Mouse (Mus musculus) CH12.LX (cell line): ENCODE results near the gene Ifit1bl2. TPM values are rescaled to one million over a fixed set of nuclear protein-coding genes. Genes with fewer than 3 reads are reported as not detected.

ENCODE experiments used
- DNase-seq: peaks from one replicate; pipeline ENCODE4 v3.0.0-alpha.2; 2013; ENCODE audit errors: extremely low read depth
- H3K27ac ChIP-seq: 2 replicates; pipeline ENCODE4 v1.5.1; 2012; ENCODE audit warnings: low read depth, mild to moderate bottlenecking, control low read depth, moderate library complexity; ENCODE audit not compliant: insufficient read depth
- H3K27me3 ChIP-seq: replicated peaks from 2 replicates; pipeline ENCODE3; 2012; ENCODE audit warnings: inconsistent platforms
- H3K36me3 ChIP-seq, 2 experiments: replicated peaks in 1 of 2; 2 replicates each; pipeline versions ENCODE3 to v1.6.1; 2012; ENCODE audit warnings: inconsistent platforms in 1 of 2, low read length in 1 of 2, mild to moderate bottlenecking in 1 of 2, mixed read lengths in 1 of 2, moderate library complexity in 1 of 2; ENCODE audit not compliant: control insufficient read depth in 1 of 2, insufficient read depth in 1 of 2
- H3K4me1 ChIP-seq, 2 experiments: 2 replicates each; pipeline ENCODE4 v1.6.1; 2012; ENCODE audit warnings: inconsistent platforms in 1 of 2, moderate library complexity in 1 of 2; ENCODE audit not compliant: insufficient read depth in 2 of 2, control insufficient read depth in 1 of 2
- H3K4me2 ChIP-seq: 2 replicates; pipeline ENCODE4 v1.6.1; 2012; ENCODE audit warnings: low read depth, mild to moderate bottlenecking, control low read depth; ENCODE audit not compliant: poor library complexity, insufficient read depth, severe bottlenecking
- H3K4me3 ChIP-seq, 3 experiments: fragments of 150-350 bp in 1 of 3; sonication (generic) in 1 of 3; replicated peaks in 1 of 3; 2 replicates each; pipeline versions ENCODE3 to v1.5.1; 2011 to 2012; ENCODE audit warnings: low read depth in 2 of 3, low read length in 2 of 3, mild to moderate bottlenecking in 2 of 3, moderate library complexity in 2 of 3, control low read depth in 1 of 3, improper control_type of control experiment in 1 of 3, inconsistent platforms in 1 of 3, mixed read lengths in 1 of 3; ENCODE audit not compliant: poor library complexity in 1 of 3
- H3K79me2 ChIP-seq: replicated peaks from 2 replicates; pipeline ENCODE4 v1.6.1; 2012; ENCODE audit warnings: mild to moderate bottlenecking, moderate library complexity; ENCODE audit not compliant: control insufficient read depth, poor library complexity, insufficient read depth, severe bottlenecking; ENCODE audit errors: extremely low read depth
- H3K9ac ChIP-seq: 2 replicates; pipeline ENCODE4 v1.6.1; 2012; ENCODE audit warnings: low read depth, mild to moderate bottlenecking, control low read depth, moderate library complexity; ENCODE audit not compliant: insufficient read depth
- H3K9me3 ChIP-seq: replicated peaks from 2 replicates; pipeline ENCODE3; 2012; ENCODE audit warnings: low read length, inconsistent platforms, mixed read lengths
- BHLHE40 ChIP-seq: IDR thresholded peaks from 2 replicates; pipeline ENCODE4 v1.6.1; 2011; ENCODE audit warnings: mild to moderate bottlenecking, low read depth, low read length, improper control_type of control experiment
- CHD1 ChIP-seq: IDR thresholded peaks from 2 replicates; pipeline ENCODE4 v1.6.1; 2012; ENCODE audit warnings: low read depth, low read length, improper control_type of control experiment, inconsistent platforms
- CTCF ChIP-seq, 2 experiments: IDR thresholded peaks in 1 of 2; conservative IDR thresholded peaks in 1 of 2; 2 replicates each; pipeline ENCODE4 v1.5.1; 2011 to 2012; ENCODE audit warnings: low read depth in 2 of 2, low read length in 2 of 2, improper control_type of control experiment in 1 of 2, inconsistent platforms in 1 of 2, mild to moderate bottlenecking in 1 of 2, moderate library complexity in 1 of 2
- E2F4 ChIP-seq: IDR thresholded peaks from 2 replicates; pipeline ENCODE4 v1.6.1; 2011; ENCODE audit warnings: low read depth, low read length, improper control_type of control experiment; ENCODE audit not compliant: insufficient replicate concordance
- ELF1 ChIP-seq: IDR thresholded peaks from 2 replicates; pipeline ENCODE4 v1.6.1; 2014; ENCODE audit warnings: low read depth, mild to moderate bottlenecking, inconsistent platforms, low read length, improper control_type of control experiment
- ETS1 ChIP-seq: conservative IDR thresholded peaks from 2 replicates; pipeline ENCODE4 v1.6.1; 2012; ENCODE audit warnings: low read depth, mild to moderate bottlenecking, inconsistent platforms, low read length, improper control_type of control experiment, moderate library complexity
- HCFC1 ChIP-seq: IDR thresholded peaks from 2 replicates; pipeline ENCODE4 v1.6.1; 2012; ENCODE audit warnings: low read depth, mild to moderate bottlenecking, inconsistent platforms, low read length, improper control_type of control experiment
- JUN ChIP-seq: IDR thresholded peaks from 2 replicates; pipeline ENCODE4 v1.6.1; 2011; ENCODE audit warnings: low read depth, mild to moderate bottlenecking, low read length, improper control_type of control experiment, moderate library complexity; ENCODE audit not compliant: insufficient read depth
- JUND ChIP-seq: conservative IDR thresholded peaks from 2 replicates; pipeline ENCODE4 v1.6.1; 2011; ENCODE audit warnings: low read depth, low read length, improper control_type of control experiment
- KAT2A ChIP-seq: IDR thresholded peaks from 2 replicates; pipeline ENCODE4 v1.6.1; 2012; ENCODE audit warnings: low read length, improper control_type of control experiment, inconsistent platforms; ENCODE audit not compliant: insufficient replicate concordance
- MAFK ChIP-seq: IDR thresholded peaks from 2 replicates; pipeline ENCODE4 v1.6.1; 2011; ENCODE audit warnings: low read length, improper control_type of control experiment; ENCODE audit not compliant: insufficient replicate concordance
- MAZ ChIP-seq: IDR thresholded peaks from 2 replicates; pipeline ENCODE4 v1.6.1; 2012; ENCODE audit warnings: low read depth, mild to moderate bottlenecking, inconsistent platforms, low read length, improper control_type of control experiment, moderate library complexity
- MEF2A ChIP-seq: IDR thresholded peaks from 2 replicates; pipeline ENCODE4 v1.6.1; 2014; ENCODE audit warnings: low read depth, mild to moderate bottlenecking, inconsistent platforms, low read length, improper control_type of control experiment, borderline replicate concordance
- MYC ChIP-seq: IDR thresholded peaks from 2 replicates; pipeline ENCODE4 v1.6.1; 2011; ENCODE audit warnings: low read depth, mild to moderate bottlenecking, improper control_type of control experiment, low read length
- POLR2AphosphoS2 ChIP-seq: IDR thresholded peaks from 2 replicates; pipeline ENCODE4 v1.6.1; 2011; ENCODE audit warnings: low read depth, low read length, improper control_type of control experiment
- RAD21 ChIP-seq: IDR thresholded peaks from 2 replicates; pipeline ENCODE4 v1.6.1; 2011; ENCODE audit warnings: low read depth, mild to moderate bottlenecking, low read length, improper control_type of control experiment, moderate library complexity
- RCOR1 ChIP-seq: conservative IDR thresholded peaks from 2 replicates; pipeline ENCODE4 v1.6.1; 2012; ENCODE audit warnings: low read depth, mild to moderate bottlenecking, inconsistent platforms, low read length, improper control_type of control experiment
- SMC3 ChIP-seq: IDR thresholded peaks from 2 replicates; pipeline ENCODE4 v1.6.1; 2011; ENCODE audit warnings: low read depth, low read length, improper control_type of control experiment
- UBTF ChIP-seq: IDR thresholded peaks from 2 replicates; pipeline ENCODE4 v1.6.1; 2012; ENCODE audit warnings: low read depth, mild to moderate bottlenecking, inconsistent platforms, low read length, improper control_type of control experiment, moderate library complexity
- USF1 ChIP-seq: IDR thresholded peaks from 2 replicates; pipeline ENCODE4 v1.6.1; 2014; ENCODE audit warnings: low read depth, mild to moderate bottlenecking, inconsistent platforms, low read length, improper control_type of control experiment
- USF2 ChIP-seq: conservative IDR thresholded peaks from 2 replicates; pipeline ENCODE4 v1.6.1; 2011; ENCODE audit warnings: low read depth, low read length, improper control_type of control experiment
- ZC3H11A ChIP-seq: IDR thresholded peaks from 2 replicates; pipeline ENCODE4 v1.6.1; 2012; ENCODE audit warnings: low read depth, mild to moderate bottlenecking, inconsistent platforms, low read length, improper control_type of control experiment
- ZKSCAN1 ChIP-seq: IDR thresholded peaks from 2 replicates; pipeline ENCODE4 v1.6.1; 2012; ENCODE audit warnings: low read depth, inconsistent platforms, low read length, improper control_type of control experiment, borderline replicate concordance
- ZMIZ1 ChIP-seq: IDR thresholded peaks from 2 replicates; pipeline ENCODE4 v1.6.1; 2012; ENCODE audit warnings: low read depth, mild to moderate bottlenecking, inconsistent platforms, low read length, improper control_type of control experiment
- ZNF384 ChIP-seq: IDR thresholded peaks from 2 replicates; pipeline ENCODE4 v1.6.1; 2012; ENCODE audit warnings: low read depth, low read length, improper control_type of control experiment, inconsistent platforms
- dilution Hi-C: fragments of 300-500 bp; cut with MboI; formaldehyde crosslinking; loops from 2 replicates; pipeline ENCODE4 v1.14.3; 2020; ENCODE audit warnings: low sequenced_read_pairs; ENCODE audit not compliant: extremely low pct_unique_long_range_greater_than_20kb, extremely low pct_ligation_motif_present
- in situ Hi-C: fragments of 300-500 bp; cut with MboI; formaldehyde crosslinking; loops from 3 replicates; pipeline ENCODE4 v1.14.3; 2019; ENCODE audit warnings: low sequenced_read_pairs, low pct_ligation_motif_present, low pct_unique_long_range_greater_than_20kb, mixed read lengths
- polyA plus RNA-seq: library from polyadenylated mRNA; unstranded; fragments of >175 nt; gene quantifications from 2 replicates; pipeline ENCODE4 v1.2.1, GENCODE M21; 2012; ENCODE audit warnings: low read depth; ENCODE audit not compliant: insufficient read length
- total RNA-seq, 2 experiments: library from RNA; depleted of rRNA; stranded (reverse); fragments of 300-350 nt in 1 of 2; fragments of >200 nt in 1 of 2; gene quantifications; 2 replicates each; pipeline ENCODE4 v1.2.3; 2012 to 2014

Ifit1bl2 gene
- total and polyA plus RNA-seq, 3 experiments = 0.08 to 0.24 TPM; not detected in 1

DNA sequence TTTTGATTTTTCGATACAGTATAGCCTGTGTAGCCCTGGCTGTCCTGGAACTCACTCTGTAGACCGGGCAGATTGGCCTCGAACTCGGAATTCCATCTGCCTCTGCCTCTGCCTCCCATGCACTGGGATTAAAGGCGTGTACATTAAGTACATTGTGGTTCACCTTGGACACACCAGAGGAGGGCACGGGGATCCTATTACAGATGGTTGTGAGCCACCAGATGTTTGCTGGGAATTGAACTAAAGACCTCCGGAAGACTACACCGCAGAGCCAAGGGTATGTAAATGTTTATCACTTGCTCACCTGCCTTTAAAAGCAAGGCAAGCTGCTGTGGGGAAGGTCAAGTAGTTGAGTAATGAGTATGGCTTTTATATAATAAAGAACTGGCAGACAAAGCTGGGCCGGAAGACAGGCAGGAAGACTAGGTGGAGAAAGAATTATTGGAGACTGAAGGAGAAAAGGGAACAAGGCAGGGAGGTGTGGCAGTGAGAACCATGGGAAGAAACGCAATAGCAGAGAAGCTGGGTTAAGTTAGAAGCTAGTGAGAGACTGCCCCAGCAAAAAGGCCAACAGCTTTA lies 14.8 kb upstream of the Ifit1bl2 start:
- no peak for TF ChIP-seq ELF1
- TF ChIP-seq MYC = no peak
- no peak for TF ChIP-seq ZMIZ1
- TF ChIP-seq MAZ = no peak
- no peak for TF ChIP-seq ZNF384
- no peak for TF ChIP-seq E2F4
- TF ChIP-seq BHLHE40 = no peak
- no peak for TF ChIP-seq SMC3
- TF ChIP-seq USF1 = no peak
- TF ChIP-seq POLR2AphosphoS2 = no peak
- TF ChIP-seq JUN = no peak
- no peak for TF ChIP-seq ZKSCAN1
- Histone ChIP-seq H3K4me3 (no peak overlapping the region), H3K79me2 (no peaks in the 10 kb centered on the region), H3K4me2 (no peak overlapping the region), H3K27me3 (no peaks in the 10 kb centered on the region), H3K36me3 (no peaks in the 10 kb centered on the region), H3K9me3 (no peaks in the 10 kb centered on the region), H3K9ac (no peak overlapping the region), H3K4me1 (peaks cover 0 to 8% of the 10 kb centered on the region in 2 experiments; a peak in 1 of 4 replicates), H3K27ac (no peak overlapping the region)
- DNase-seq = no peak
- in situ Hi-C loops (no loop called here), dilution Hi-C loops (no loop called here)

DNA sequence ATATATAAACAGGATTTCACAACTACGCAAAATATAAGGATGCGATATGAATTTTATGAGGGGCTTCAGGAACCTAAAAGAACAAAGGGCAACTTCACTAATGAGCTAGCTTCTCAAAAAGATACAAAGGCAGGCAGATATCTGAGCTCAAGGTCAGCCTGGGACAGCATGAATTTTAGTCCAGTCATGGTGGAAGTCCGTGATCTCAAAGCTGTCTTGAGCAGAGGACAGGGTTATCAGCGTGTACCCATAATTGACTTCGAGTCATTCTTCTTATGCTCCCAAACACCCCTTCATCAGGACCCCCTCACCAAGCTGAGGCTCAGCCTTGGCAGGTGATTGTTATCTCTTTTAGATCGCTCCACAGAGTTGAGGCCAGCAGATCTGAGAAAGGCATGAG lies 10.5 kb upstream of the Ifit1bl2 start:
- dilution Hi-C loops = no loop called here
- H3K4me1 ChIP-seq = peaks cover 0 to 8% of the 10 kb centered on the region in 2 experiments; a peak in 1 of 4 replicates
- TF ChIP-seq HCFC1 (no peak), ETS1 (no peak), MAFK (no peak), KAT2A (no peak), BHLHE40 (no peak), CTCF (conservative IDR thresholded peaks at IDR 0.05 in 1 of 2, IDR thresholded peaks at IDR 0.05 in 1 of 2; ENCODE audit: low read depth in 2 of 2, low read length in 2 of 2) (no peak), MEF2A (no peak), UBTF (no peak), RCOR1 (no peak), CHD1 (no peak), SMC3 (no peak), RAD21 (no peak), ZMIZ1 (no peak), ELF1 (no peak), ZKSCAN1 (no peak), ZNF384 (no peak), JUND (no peak), USF2 (no peak), ZC3H11A (no peak)
- TF ChIP-seq, all 38 proteins: peak for 0
- Histone ChIP-seq H3K4me2 (no peak overlapping the region), H3K9ac (no peak overlapping the region), H3K27ac (no peak overlapping the region), H3K27me3 (no peaks in the 10 kb centered on the region), H3K4me3 (no peak overlapping the region), H3K36me3 (no peaks in the 10 kb centered on the region), H3K79me2 (no peaks in the 10 kb centered on the region), H3K9me3 (no peaks in the 10 kb centered on the region)
- in situ Hi-C loops = no loop called here
- DNase-seq = no peak
